Mouse (Mus musculus) telencephalon, adult 2 months (tissue): ENCODE measurements at regions not wholly inside any gene's neighbourhood (a gene's known extent, or its start where the extent isn't known, plus 50 kb on each side); places are given as distances from the start of the nearest gene placed in this dataset.
A peak's percentile ranks its signal among the peaks of the same experiment; 100 is the strongest.

Experiments used
- DNase-seq: peaks from one replicate; pipeline ENCODE4 v3.0.0-alpha.2; 2011; ENCODE audit warnings: low read depth, low spot score

- DNase-seq = no peak
Observed at GRCm38 (mm10) chr3:149500130-149500529, 509.8 kb upstream of the Adgrl2 start.

GRCm38 (mm10) chr3:149498765-149499164, 508.4 kb upstream of the Adgrl2 start:
- DNase-seq = no peak

- no peak for DNase-seq
Observed at GRCm38 (mm10) chr3:149496829-149497471, 506.6 kb upstream of the Adgrl2 start.

- DNase-seq = no peak
Observed at GRCm38 (mm10) chr3:149496122-149496521, 505.8 kb upstream of the Adgrl2 start.

- DNase-seq = no peak
Observed at GRCm38 (mm10) chr3:149488147-149488546, 497.8 kb upstream of the Adgrl2 start.

GRCm38 (mm10) chr3:149485406-149485805, 495.1 kb upstream of the Adgrl2 start:
- DNase-seq = no peak

GRCm38 (mm10) chr3:149484319-149484718, 494.0 kb upstream of the Adgrl2 start:
- no peak for DNase-seq

GRCm38 (mm10) chr3:149476151-149476550, 485.8 kb upstream of the Adgrl2 start:
- DNase-seq = no peak

GRCm38 (mm10) chr3:149466973-149467372, 476.6 kb upstream of the Adgrl2 start:
- DNase-seq = no peak

- DNase-seq = no peak
Observed at GRCm38 (mm10) chr3:149464603-149465002, 474.2 kb upstream of the Adgrl2 start.

- DNase-seq = no peak
Observed at GRCm38 (mm10) chr3:149462121-149462541, 471.8 kb upstream of the Adgrl2 start.

- DNase-seq = peak; percentile 42
Observed at GRCm38 (mm10) chr3:149461613-149462012, 471.3 kb upstream of the Adgrl2 start.

- DNase-seq = no peak
Observed at GRCm38 (mm10) chr3:149449376-149449775, 459.0 kb upstream of the Adgrl2 start.

GRCm38 (mm10) chr3:149445991-149446564, 455.7 kb upstream of the Adgrl2 start:
- no peak for DNase-seq

- peak; percentile 75 for DNase-seq
Observed at GRCm38 (mm10) chr3:149444854-149445577, 454.7 kb upstream of the Adgrl2 start.

GRCm38 (mm10) chr3:149444377-149444776, 454.0 kb upstream of the Adgrl2 start:
- no peak for DNase-seq

- DNase-seq = no peak
Observed at GRCm38 (mm10) chr3:149441227-149441626, 450.9 kb upstream of the Adgrl2 start.

GRCm38 (mm10) chr3:149437763-149438162, 447.4 kb upstream of the Adgrl2 start:
- no peak for DNase-seq

GRCm38 (mm10) chr3:149436944-149437343, 446.6 kb upstream of the Adgrl2 start:
- DNase-seq = no peak

- no peak for DNase-seq
Observed at GRCm38 (mm10) chr3:149436420-149436819, 446.1 kb upstream of the Adgrl2 start.

- no peak for DNase-seq
Observed at GRCm38 (mm10) chr3:149431795-149432194, 441.4 kb upstream of the Adgrl2 start.

- no peak for DNase-seq
Observed at GRCm38 (mm10) chr3:149426023-149426759, 435.8 kb upstream of the Adgrl2 start.
